Mouse (Mus musculus) cortical plate, adult 2 months (tissue): ENCODE measurements around the gene Eddm3b. TPM values are rescaled to one million over a fixed set of nuclear protein-coding genes. Genes with fewer than 3 reads are reported as not detected.

ENCODE experiments used
- H3K27ac ChIP-seq: fragments of 200-500 bp; 2 replicates; pipeline ENCODE4 v1.5.1; 2012; ENCODE audit warnings: low read length, control low read depth, inconsistent platforms; ENCODE audit not compliant: insufficient read depth
- H3K4me1 ChIP-seq: fragments of 200-500 bp; 2 replicates; pipeline ENCODE4 v1.6.1; 2011; ENCODE audit warnings: low read length; ENCODE audit not compliant: control insufficient read depth, insufficient read depth
- H3K4me3 ChIP-seq: fragments of 200-500 bp; 2 replicates; pipeline ENCODE4 v1.5.1; 2011; ENCODE audit warnings: mild to moderate bottlenecking, low read length, control low read depth; ENCODE audit not compliant: insufficient read depth
- CTCF ChIP-seq: fragments of 200-500 bp; IDR thresholded peaks from 2 replicates; pipeline ENCODE4 v1.5.1; 2011; ENCODE audit warnings: mild to moderate bottlenecking, control low read depth, low read length; ENCODE audit not compliant: insufficient read depth; ENCODE audit errors: extremely low read depth
- POLR2A ChIP-seq: fragments of 200-500 bp; IDR thresholded peaks from 2 replicates; pipeline ENCODE4 v1.6.1; 2011; ENCODE audit warnings: mild to moderate bottlenecking, low read length, control low read depth; ENCODE audit not compliant: insufficient read depth; ENCODE audit errors: extremely low read depth
- polyA plus RNA-seq: library from polyadenylated mRNA; depleted of rRNA; stranded (reverse); fragments of >200 nt; gene quantifications from 2 replicates; pipeline ENCODE4 v1.2.3, GENCODE M21; 2012; rRNA removed

The Eddm3b gene
- polyA plus RNA-seq, result not detected in 2 replicates

DNA sequence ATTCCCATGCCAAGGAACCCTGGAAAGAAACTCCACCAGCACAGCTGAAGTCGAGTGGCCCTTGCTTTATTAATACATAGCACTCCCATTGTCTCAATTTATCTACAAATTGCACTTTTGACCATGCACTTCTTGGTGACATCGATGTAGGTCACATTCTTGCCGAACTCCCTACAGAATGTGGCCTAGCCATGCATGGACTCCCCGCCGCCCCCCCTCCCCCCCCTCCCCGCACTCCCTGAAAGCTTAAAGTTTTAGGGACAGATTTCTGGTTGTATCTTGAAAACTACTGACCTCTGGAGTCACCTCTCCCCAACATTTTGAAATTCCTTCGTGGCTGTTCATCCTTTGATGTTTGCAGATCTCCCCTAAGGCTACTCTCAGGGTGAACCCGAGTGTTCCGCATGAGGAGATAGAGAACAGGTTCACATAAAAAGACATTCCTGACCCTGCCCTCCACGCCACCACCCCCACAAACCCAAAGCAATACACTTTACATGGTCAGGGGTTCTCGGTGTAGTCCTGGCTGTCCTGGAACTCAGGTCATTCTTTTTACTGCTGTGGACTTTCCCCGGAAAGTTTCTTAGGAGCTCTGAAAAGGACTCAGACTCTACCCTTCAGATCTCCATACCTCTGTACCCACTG is at the start of gene Eddm3b:
Gene Eddm3b (plus strand): TSS at position 511 of the 645 bp plus-strand sequence.
- Histone ChIP-seq H3K4me1 (no peaks in the 10 kb centered on the region), H3K4me3 (no peak within 1 kb of the TSS), H3K27ac (no peak within 1 kb of the TSS)
- TF ChIP-seq POLR2A (no peak), CTCF (no peak)

DNA sequence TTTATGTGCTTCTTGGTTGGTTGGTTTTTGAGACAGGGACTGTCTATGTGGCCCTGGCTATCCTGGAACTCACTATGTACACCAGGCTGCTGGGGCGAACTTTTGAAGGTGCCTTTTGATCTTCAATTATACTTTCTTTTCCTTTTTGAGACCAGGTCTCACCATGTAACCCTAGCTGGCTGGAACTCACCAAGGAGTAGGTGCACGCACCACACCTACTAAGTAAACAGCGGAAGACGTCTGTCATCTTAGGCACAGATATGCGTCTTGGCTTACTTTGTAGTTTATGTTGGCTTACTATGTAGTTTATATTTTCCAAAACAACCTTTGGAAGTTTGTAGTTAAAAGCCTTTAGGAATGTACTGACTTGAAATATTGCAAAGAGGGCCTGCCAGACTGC is 45.3 kb upstream of the Eddm3b start:
- H3K27ac ChIP-seq, result no peak overlapping the region
- H3K4me3 ChIP-seq, result no peak overlapping the region
- TF ChIP-seq POLR2A, result no peak
- no peak for TF ChIP-seq CTCF
- H3K4me1 ChIP-seq, result no peaks in the 10 kb centered on the region

DNA sequence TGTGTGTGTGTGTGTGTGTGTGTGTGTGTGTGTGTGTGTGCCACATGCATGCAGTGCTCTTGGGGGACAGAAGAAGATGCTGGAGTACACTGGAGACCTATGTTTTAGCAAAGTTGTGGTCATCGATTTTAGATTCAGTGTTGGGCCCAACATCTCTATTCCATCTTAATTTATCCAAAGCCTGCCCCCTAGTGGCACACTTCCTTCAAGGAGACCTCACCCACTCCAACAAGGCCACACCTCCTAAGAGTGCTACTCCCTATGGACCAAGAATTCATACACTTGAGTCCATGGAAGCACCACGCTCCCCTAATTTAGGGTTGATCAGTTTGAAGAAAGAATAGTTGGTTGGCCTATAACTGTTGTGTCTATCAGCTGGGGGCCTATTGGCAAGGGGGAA is 44.6 kb upstream of the Eddm3b start:
- Histone ChIP-seq H3K4me1 (no peaks in the 10 kb centered on the region), H3K4me3 (no peak overlapping the region), H3K27ac (no peak overlapping the region)
- TF ChIP-seq POLR2A (no peak), CTCF (no peak)

DNA sequence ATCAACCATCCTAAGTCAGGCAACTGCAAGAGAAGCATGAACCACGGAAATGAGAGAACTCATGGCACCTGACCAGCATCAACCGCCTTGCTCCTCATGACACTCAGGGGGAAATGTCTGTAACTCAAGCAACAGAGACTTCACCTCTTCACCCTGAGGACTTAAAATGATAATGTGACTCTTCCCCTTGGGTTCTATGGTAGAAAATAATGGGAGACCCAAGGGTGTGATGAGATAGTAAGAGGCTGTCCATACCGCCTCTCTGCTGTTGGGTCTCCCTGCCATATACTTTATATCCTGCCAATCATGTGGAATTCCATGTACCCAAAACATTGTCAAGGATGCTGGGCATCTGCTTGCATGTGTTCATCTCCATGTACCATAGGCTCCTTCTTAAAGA is 39.9 kb upstream of the Eddm3b start, which contains the start of gene Olfr750:
Gene Olfr750 (minus strand): TSS at position 101 of the 400 bp plus-strand sequence.
- Histone ChIP-seq H3K27ac (no peak within 1 kb of the TSS), H3K4me3 (no peak within 1 kb of the TSS), H3K4me1 (no peaks in the 10 kb centered on the region)
- TF ChIP-seq POLR2A (no peak), CTCF (no peak)

DNA sequence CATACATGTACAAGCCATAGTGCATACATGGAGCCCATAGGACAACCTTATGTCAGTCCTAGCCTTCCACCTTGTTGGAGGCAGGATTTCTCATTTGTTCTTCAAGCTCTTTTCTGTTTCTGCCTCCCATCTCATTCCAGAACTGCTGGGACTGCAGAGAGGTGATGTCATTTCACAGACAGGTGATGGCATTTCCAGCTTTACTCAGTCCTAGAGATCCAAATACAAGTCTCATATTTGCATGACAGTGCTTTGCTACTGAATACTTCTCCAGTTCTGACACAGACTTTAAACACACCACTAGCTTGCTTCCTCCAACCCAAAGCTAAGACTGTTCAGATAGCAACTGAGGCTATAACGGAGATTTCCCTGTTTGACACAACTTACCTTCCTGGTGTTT is 35.0 kb upstream of the Eddm3b start:
- H3K27ac ChIP-seq, result no peak overlapping the region
- H3K4me3 ChIP-seq, result no peak overlapping the region
- no peak for TF ChIP-seq POLR2A
- no peak for TF ChIP-seq CTCF
- no peaks in the 10 kb centered on the region; the same call in 1 of the 2 replicates for H3K4me1 ChIP-seq

DNA sequence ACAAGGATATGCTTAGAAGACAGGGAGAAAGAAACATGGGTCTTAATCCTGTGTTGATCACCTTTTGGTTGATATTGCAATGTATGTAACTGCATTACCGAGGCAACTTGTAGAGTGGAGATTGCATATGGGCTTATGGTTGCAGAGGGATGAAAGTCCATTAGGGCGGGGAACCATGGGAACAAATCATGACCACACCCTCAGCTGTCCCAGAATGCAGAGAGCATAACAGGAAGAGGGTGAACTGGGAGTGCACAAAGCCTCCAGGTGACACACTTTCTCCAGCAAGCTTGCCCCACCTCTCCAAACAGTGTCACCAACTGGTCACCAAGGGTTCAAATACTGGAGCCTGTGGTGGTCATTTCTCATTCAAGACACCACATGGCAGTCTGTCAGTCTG is 33.2 kb upstream of the Eddm3b start:
- Histone ChIP-seq H3K27ac (no peak overlapping the region), H3K4me3 (no peak overlapping the region), H3K4me1 (no peaks in the 10 kb centered on the region; the same call in 1 of the 2 replicates)
- TF ChIP-seq CTCF, result no peak
- no peak for TF ChIP-seq POLR2A

DNA sequence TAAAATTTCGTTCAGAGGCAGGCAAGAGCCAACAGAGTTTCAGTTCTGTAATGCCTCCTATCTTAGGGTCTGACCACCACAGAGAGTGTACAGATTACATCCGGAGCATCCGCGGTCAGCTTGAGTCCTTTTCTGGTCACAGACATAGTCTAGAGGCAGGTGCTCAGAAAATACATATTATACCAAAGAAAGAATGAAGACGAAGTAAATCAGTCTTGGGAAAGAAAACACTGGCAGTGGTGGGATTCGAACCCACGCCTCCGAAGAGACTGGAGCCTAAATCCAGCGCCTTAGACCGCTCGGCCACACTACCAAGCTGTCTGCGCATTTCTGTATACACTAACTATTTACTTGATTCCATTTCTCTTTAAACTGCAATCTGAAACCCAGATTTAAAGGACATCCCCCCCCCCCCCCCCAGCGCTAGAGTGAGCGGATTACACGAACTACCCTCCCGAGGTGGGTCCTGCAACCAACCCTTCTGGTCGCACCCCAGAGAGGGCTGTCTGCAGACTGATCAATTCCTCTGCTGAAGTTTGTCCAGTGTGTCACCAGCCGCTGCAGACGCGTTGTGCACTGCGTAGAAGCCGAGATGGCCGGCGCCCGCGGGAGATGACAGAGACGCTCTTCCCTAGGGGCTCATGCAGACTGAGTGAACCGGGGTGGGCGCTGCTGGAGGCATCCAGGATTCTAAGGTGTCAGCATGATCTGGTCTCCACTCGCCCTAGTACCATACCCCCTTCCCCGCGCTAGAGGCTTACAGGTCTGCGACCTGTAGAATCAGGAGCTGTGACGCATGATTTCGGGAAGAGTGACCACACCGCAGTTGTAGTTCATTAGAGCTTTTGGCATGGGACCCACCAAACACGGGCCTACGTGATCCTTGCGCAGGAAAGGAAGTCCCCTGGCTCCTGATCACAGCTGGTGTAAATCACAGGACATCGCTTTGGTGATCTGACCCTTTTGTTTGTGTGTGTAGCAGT is 31.3 kb upstream of the Eddm3b start:
- H3K27ac ChIP-seq, result 0 out of 2 replicates have a peak overlapping the region, but pooled peaks have one; percentile 57
- TF ChIP-seq POLR2A (no peak), CTCF (no peak)
- peak overlapping the region; percentile 85 for H3K4me3 ChIP-seq
- no peaks in the 10 kb centered on the region; the same call in 1 of the 2 replicates for H3K4me1 ChIP-seq

DNA sequence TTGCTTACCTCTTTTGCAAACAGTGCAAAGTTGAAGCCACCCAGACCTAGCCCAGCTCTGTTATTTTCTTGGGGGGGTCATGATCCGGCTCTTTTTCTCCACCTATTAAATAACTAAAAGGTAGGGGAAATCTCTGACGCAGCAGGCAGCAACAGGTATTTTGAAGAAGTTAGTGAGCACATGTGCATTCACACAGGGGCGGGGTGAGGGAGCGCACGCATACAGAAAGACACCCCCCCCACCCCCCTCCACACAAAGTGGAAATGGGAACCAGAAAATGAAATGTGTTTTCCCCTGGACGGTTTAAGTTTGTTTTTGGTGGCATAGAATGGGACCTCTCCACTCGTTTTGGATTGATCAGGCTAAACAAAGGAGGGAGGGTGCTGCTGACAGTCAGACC is 30.4 kb upstream of the Eddm3b start:
- Histone ChIP-seq H3K4me3 (peak overlapping the region; percentile 85; the same call in 1 of the 2 replicates), H3K4me1 (no peaks in the 10 kb centered on the region; the same call in 1 of the 2 replicates), H3K27ac (no peak overlapping the region)
- TF ChIP-seq POLR2A (no peak), CTCF (no peak)

DNA sequence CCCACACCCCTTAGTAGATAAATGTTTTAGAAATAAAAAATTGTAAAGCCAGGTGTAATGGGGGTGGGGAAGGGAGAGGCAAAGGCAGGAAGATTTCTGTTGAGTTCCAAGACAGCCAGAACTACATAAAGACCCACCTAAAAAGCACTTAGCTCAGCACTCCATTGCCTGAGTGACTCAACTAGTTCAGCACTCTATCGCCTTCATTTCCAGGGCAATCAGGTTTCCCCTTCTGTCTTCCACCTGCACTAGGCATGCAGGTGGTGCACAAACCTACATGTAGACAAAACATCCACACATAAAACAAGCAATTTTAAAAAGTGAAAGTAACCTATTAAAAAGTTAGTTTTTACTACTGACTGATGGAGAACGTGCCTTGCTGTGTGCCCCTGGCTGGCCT is 29.1 kb upstream of the Eddm3b start:
- H3K27ac ChIP-seq, result no peak overlapping the region
- TF ChIP-seq POLR2A, result no peak
- no peak for TF ChIP-seq CTCF

DNA sequence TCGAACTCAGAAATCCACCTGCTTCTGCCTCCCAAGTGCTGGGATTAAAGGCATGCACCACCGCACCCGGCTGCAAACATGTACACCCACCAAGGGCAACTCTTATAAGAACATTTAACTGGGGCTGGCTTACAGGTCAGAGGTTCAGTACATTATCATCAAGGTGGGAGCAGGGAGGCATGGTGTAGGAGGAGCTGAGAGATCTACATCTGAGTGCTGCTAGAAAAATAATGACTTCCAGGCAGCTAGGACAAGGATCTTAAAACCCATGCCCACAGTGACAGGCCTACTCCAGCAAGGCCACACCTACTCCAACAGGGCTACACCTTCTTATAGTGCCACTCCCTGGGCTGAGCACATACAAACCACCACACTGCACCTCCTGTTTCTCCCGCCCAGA is 28.3 kb upstream of the Eddm3b start:
- Histone ChIP-seq H3K4me3 (no peak overlapping the region), H3K4me1 (no peaks in the 10 kb centered on the region; the same call in 1 of the 2 replicates), H3K27ac (no peak overlapping the region)
- TF ChIP-seq CTCF, result no peak
- no peak for TF ChIP-seq POLR2A

More for the DNA sequence above, 29.1 kb upstream of the Eddm3b start:
- no peak overlapping the region for H3K4me3 ChIP-seq
- no peaks in the 10 kb centered on the region; the same call in 1 of the 2 replicates for H3K4me1 ChIP-seq

DNA sequence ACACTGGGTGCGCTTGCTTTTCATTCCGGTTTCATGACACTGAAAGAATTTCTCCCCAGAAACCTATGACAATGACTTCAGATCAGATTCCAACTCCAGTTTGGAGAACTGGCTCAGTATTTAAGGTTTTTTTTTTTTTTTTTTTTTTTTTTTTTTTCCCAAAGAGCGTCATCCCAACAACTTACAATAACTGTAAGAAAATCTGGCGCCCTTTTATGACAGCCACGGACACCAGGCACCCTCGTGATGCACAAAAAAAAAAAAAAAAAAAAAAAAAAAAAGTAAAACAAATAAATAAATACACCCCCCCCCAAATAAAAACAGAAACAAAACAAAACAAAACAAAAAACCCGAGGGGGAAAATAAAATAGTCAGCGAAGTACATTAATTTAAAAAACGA is 26.5 kb upstream of the Eddm3b start:
- TF ChIP-seq CTCF (no peak), POLR2A (no peak)
- H3K27ac ChIP-seq, result no peak overlapping the region

More for the DNA sequence above, 26.5 kb upstream of the Eddm3b start:
- no peaks in the 10 kb centered on the region; the same call in 1 of the 2 replicates for H3K4me1 ChIP-seq
- peak overlapping the region; percentile 51 for H3K4me3 ChIP-seq
